Mouse (Mus musculus): Measurements from ENCODE around the gene Tnni2.

DNA sequence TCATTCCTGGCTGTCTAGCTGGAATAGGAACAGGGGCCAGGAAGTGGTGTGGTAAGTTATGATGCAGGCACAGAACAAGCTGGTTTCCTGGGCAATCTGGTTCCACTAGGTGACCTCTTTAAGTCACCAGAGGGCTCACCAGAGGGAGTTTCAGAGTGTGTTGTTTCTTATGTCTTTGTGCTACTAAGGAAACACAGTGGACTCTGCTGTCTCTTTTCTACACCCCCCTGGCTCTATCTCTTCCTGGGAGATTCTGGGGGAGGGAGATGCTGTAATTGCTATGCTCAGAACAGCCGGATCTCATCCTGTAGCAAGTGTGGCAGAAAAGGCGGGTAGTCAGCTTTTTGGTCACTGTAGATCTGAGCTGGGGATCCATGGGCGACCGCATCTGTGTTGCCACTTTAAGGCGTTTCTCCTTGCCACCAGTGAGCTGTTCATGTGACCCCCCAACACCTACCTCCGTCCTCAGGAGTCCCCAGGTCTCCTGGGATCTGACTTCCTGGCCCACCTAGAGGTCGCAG lies 28.6 kb downstream of the Tnni2 start:
- TF ChIP-seq GATA1 (IDR thresholded peaks at IDR 0.05; ENCODE audit: low read length) = no peak
- no peak for TF ChIP-seq TAL1 (IDR thresholded peaks at IDR 0.05; ENCODE audit: low read length)
